Mouse (Mus musculus): ENCODE results near the gene Rack1.

- TF ChIP-seq GATA1 (IDR thresholded peaks at IDR 0.05; ENCODE audit: low read length) (no peak), TAL1 (IDR thresholded peaks at IDR 0.05; ENCODE audit: low read length) (no peak)
Measured at GRCm38 (mm10) chr11:48777303-48777702, 22.8 kb upstream of the Rack1 start.

All from erythroblast, embryonic 14.5 days (primary cell).